Mouse (Mus musculus): ENCODE results near the gene Cfap99.

Gene Cfap99

GRCm38 (mm10) chr5:34287838-34288145 lies 608 bp upstream of the Cfap99 start:
- no peak for DNase-seq (ENCODE audit: low read depth, low spot score)
- Histone ChIP-seq H3K27me3 (ENCODE audit: control insufficient read depth, insufficient read depth, low read length, poor library complexity, severe bottlenecking) (no peaks in the 10 kb centered on the region), H3K36me3 (ENCODE audit: control insufficient read depth, insufficient read depth, low read length, poor library complexity, severe bottlenecking) (no peaks in the 10 kb centered on the region)

DNA sequence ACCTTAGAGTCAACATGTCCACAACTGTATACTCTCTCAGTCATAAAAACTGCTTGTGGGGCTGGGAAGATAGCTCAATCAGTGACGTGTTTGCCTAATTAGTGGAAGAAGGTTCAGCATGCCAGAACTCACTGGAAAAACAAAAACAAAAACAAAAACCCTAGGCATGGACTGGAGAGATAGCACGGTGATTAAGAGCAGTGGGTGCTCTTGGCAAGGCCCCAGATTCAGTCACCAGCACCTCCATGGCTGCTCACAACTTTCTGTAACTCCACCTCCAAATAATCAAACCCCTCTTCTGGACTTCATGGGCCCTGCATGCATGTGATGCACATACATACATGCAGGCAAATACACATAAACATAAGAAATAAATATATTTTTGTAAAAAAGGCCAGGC lies 886 bp downstream of the Cfap99 start:
- H3K27me3 ChIP-seq (ENCODE audit: control insufficient read depth, insufficient read depth, low read length, poor library complexity, severe bottlenecking), result no peaks in the 10 kb centered on the region
- H3K36me3 ChIP-seq (ENCODE audit: control insufficient read depth, insufficient read depth, low read length, poor library complexity, severe bottlenecking), result no peaks in the 10 kb centered on the region
- DNase-seq (ENCODE audit: low read depth, low spot score), result no peak

DNA sequence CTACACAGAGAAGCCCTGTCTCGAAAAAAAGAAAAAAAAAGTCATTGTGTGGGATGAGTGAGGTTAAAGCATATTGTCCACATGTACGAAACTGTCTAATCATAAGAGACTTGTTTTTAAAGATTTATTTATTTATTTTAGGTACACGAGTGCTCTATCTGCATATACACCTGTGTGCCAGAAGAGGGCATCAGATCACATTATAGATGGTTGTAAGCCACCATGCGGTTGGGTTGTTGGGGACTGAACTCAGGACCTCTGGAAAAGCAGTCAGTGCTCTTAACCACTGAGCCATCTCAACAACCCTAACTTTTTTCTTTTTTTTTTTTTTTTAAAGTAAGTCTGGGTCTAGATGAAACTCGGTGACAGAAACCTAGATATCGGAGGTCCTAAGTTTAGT lies 5.0 kb downstream of the Cfap99 start:
- H3K36me3 ChIP-seq (ENCODE audit: control insufficient read depth, insufficient read depth, low read length, poor library complexity, severe bottlenecking), result no peaks in the 10 kb centered on the region
- DNase-seq (ENCODE audit: low read depth, low spot score), result peak; percentile 13
- no peaks in the 10 kb centered on the region for H3K27me3 ChIP-seq (ENCODE audit: control insufficient read depth, insufficient read depth, low read length, poor library complexity, severe bottlenecking)

GRCm38 (mm10) chr5:34294696-34295095 lies 6.3 kb downstream of the Cfap99 start:
- Histone ChIP-seq H3K36me3 (ENCODE audit: control insufficient read depth, insufficient read depth, low read length, poor library complexity, severe bottlenecking) (no peaks in the 10 kb centered on the region), H3K27me3 (ENCODE audit: control insufficient read depth, insufficient read depth, low read length, poor library complexity, severe bottlenecking) (no peaks in the 10 kb centered on the region)
- no peak for DNase-seq (ENCODE audit: low read depth, low spot score)

DNA sequence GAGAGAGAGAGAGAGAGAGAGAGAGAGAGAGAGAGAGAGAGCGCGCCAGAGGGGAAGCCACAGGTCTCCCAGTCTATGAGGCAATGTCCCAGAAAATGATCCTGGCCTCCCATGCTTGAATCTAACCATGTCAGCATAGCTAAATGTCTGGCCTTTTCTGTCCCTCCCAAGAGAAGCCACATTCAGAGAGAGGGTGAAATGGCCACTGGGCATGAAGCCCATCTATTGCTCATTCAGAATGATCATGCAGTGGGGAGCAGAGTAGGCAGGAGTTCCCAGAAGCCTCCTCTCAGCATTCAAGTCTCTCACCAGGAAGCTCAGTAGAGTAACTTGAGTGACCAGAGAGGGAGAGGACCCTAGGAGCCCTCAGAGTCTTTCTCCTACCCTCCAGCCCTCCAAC lies 6.7 kb downstream of the Cfap99 start:
- Histone ChIP-seq H3K27me3 (ENCODE audit: control insufficient read depth, insufficient read depth, low read length, poor library complexity, severe bottlenecking) (no peaks in the 10 kb centered on the region), H3K36me3 (ENCODE audit: control insufficient read depth, insufficient read depth, low read length, poor library complexity, severe bottlenecking) (no peaks in the 10 kb centered on the region)
- DNase-seq (ENCODE audit: low read depth, low spot score), result no peak

DNA sequence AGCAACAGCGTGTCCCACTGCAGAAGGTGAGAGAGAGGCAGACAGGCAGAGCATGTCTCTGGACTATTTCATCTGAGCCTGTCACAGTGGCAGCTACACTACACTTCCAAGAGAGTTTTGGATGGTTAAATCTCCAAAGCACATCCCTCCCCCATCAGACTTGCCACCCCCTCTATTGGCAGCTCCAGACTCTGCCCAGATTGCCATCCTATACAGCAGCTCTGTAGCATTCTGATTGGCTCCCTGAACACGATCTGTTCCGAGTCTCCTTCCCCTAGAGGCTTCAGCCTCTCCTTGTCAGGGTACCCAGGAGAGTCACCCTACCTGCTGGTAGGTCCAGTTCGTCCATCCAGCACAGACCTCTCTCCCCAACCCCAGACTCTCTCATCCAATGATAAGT lies 9.7 kb downstream of the Cfap99 start:
- Histone ChIP-seq H3K27me3 (ENCODE audit: control insufficient read depth, insufficient read depth, low read length, poor library complexity, severe bottlenecking) (no peaks in the 10 kb centered on the region), H3K36me3 (ENCODE audit: control insufficient read depth, insufficient read depth, low read length, poor library complexity, severe bottlenecking) (no peaks in the 10 kb centered on the region)
- no peak for DNase-seq (ENCODE audit: low read depth, low spot score)

- Histone ChIP-seq H3K36me3 (ENCODE audit: control insufficient read depth, insufficient read depth, low read length, poor library complexity, severe bottlenecking) (no peaks in the 10 kb centered on the region), H3K27me3 (ENCODE audit: control insufficient read depth, insufficient read depth, low read length, poor library complexity, severe bottlenecking) (no peaks in the 10 kb centered on the region)
- no peak for DNase-seq (ENCODE audit: low read depth, low spot score)
These were observed 10.6 kb downstream of the Cfap99 start for GRCm38 (mm10) chr5:34298937-34299535.

DNA sequence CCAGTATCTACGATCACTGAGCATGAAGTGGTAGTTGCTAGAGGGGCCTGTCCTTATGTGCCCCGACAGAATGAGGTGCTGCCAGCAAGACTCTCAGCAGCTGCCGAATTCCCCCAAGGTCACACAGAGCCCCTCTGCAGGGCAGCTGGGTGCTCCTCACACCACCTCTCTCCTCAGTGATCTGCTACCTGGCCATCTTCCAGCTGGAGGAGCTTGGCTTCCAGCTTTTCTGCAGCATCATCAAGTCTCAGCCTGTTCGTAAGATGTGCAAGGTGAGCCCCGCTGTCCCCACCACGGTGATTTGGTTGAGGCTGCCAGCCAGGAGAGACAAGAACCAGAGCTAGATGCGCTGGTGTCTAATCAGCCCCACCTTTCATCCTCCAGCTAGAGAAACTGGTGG lies 14.0 kb downstream of the Cfap99 start:
- no peaks in the 10 kb centered on the region for H3K36me3 ChIP-seq (ENCODE audit: control insufficient read depth, insufficient read depth, low read length, poor library complexity, severe bottlenecking)
- DNase-seq (ENCODE audit: low read depth, low spot score), result no peak
- H3K27me3 ChIP-seq (ENCODE audit: control insufficient read depth, insufficient read depth, low read length, poor library complexity, severe bottlenecking), result no peaks in the 10 kb centered on the region

DNA sequence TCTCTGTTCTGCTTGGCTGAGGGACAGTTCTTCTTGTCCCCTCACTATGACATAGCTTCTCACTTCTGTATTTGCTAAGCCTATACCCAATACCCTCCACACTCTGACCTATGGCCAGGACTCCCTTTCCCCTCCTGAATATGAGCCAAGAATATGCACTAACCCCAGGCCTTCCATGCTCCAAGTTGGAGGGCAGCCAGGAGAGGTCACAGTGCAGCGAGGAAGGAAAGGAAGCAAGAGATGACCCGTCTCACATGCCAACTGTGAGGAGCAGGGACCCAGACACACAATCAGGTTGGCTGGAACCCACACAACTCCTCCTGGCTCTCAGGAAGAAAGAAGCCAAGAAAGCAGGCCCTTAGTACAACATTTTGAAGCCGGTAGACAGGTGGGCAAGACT lies 20.6 kb downstream of the Cfap99 start:
- DNase-seq (ENCODE audit: low read depth, low spot score), result no peak
- Histone ChIP-seq H3K27me3 (ENCODE audit: control insufficient read depth, insufficient read depth, low read length, poor library complexity, severe bottlenecking) (no peaks in the 10 kb centered on the region), H3K36me3 (ENCODE audit: control insufficient read depth, insufficient read depth, low read length, poor library complexity, severe bottlenecking) (no peaks in the 10 kb centered on the region)

GRCm38 (mm10) chr5:34319491-34320034 lies 31.2 kb downstream of the Cfap99 start:
- no peaks in the 10 kb centered on the region for H3K27me3 ChIP-seq (ENCODE audit: control insufficient read depth, insufficient read depth, low read length, poor library complexity, severe bottlenecking)
- DNase-seq (ENCODE audit: low read depth, low spot score), result no peak
- H3K36me3 ChIP-seq (ENCODE audit: control insufficient read depth, insufficient read depth, low read length, poor library complexity, severe bottlenecking), result no peaks in the 10 kb centered on the region

- Histone ChIP-seq H3K36me3 (ENCODE audit: control insufficient read depth, insufficient read depth, low read length, poor library complexity, severe bottlenecking) (no peaks in the 10 kb centered on the region), H3K27me3 (ENCODE audit: control insufficient read depth, insufficient read depth, low read length, poor library complexity, severe bottlenecking) (no peaks in the 10 kb centered on the region)
- DNase-seq (ENCODE audit: low read depth, low spot score), result no peak
These were observed 32.8 kb downstream of the Cfap99 start for GRCm38 (mm10) chr5:34321236-34321635.

DNA sequence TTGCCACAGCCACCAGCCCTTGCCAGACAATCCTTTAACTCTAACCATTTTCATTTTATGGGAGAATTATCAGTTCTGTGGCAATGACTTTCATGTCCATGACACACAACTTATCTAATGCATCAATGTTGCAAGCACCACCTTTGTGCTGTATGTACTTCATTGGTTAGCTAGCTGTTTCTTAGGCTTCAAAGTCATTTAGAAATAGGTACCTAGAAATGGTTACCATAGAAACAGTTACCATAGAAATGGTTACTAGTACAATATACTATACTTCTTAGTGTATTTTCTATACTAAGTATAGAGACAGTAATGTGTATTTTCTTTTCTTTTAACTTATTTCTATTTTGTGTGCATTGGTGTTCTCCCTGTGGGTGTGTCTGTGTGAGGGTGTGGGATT lies 36.9 kb downstream of the Cfap99 start:
- Histone ChIP-seq H3K36me3 (ENCODE audit: control insufficient read depth, insufficient read depth, low read length, poor library complexity, severe bottlenecking) (no peaks in the 10 kb centered on the region; the same call in 1 of the 2 replicates), H3K27me3 (ENCODE audit: control insufficient read depth, insufficient read depth, low read length, poor library complexity, severe bottlenecking) (no peaks in the 10 kb centered on the region)
- DNase-seq (ENCODE audit: low read depth, low spot score), result no peak

- DNase-seq (ENCODE audit: low read depth, low spot score), result no peak
- no peaks in the 10 kb centered on the region for H3K27me3 ChIP-seq (ENCODE audit: control insufficient read depth, insufficient read depth, low read length, poor library complexity, severe bottlenecking)
- H3K36me3 ChIP-seq (ENCODE audit: control insufficient read depth, insufficient read depth, low read length, poor library complexity, severe bottlenecking), result no peaks in the 10 kb centered on the region; the same call in 1 of the 2 replicates
These were observed 37.9 kb downstream of the Cfap99 start for GRCm38 (mm10) chr5:34326249-34326691.

- Histone ChIP-seq H3K27me3 (ENCODE audit: control insufficient read depth, insufficient read depth, low read length, poor library complexity, severe bottlenecking) (no peaks in the 10 kb centered on the region), H3K36me3 (ENCODE audit: control insufficient read depth, insufficient read depth, low read length, poor library complexity, severe bottlenecking) (peaks cover 2% of the 10 kb centered on the region; the same call in 1 of the 2 replicates)
- DNase-seq (ENCODE audit: low read depth, low spot score), result no peak
These were observed 38.6 kb downstream of the Cfap99 start for GRCm38 (mm10) chr5:34326875-34327576.

- no peak for DNase-seq (ENCODE audit: low read depth, low spot score)
- Histone ChIP-seq H3K36me3 (ENCODE audit: control insufficient read depth, insufficient read depth, low read length, poor library complexity, severe bottlenecking) (peaks cover 2% of the 10 kb centered on the region; the same call in 1 of the 2 replicates), H3K27me3 (ENCODE audit: control insufficient read depth, insufficient read depth, low read length, poor library complexity, severe bottlenecking) (no peaks in the 10 kb centered on the region)
These were observed 41.7 kb downstream of the Cfap99 start for GRCm38 (mm10) chr5:34330136-34330535.

Measured in splenic B cell, adult 2 months (primary cell).